In genomic region chr11:33570413-33570812, GRCm38 (mm10) we compare ENCODE assay signal across 11 mouse cellular contexts. TPM values are rescaled to one million over a fixed set of nuclear protein-coding genes. Genes with fewer than 3 reads are reported as not detected.
DNase-seq lines count a peak whose midpoint lies in the region; ATAC-seq and TF ChIP-seq lines count a peak whose summit lies in the region.
"Had no signal": no experiment of that assay in that cellular context is flagged by ENCODE, and none has a peak within 500 bp of the region (broad histone marks: within the 10 kb centered on the region; RNA-seq: fewer than 3 reads in every experiment).

No protein-coding gene starts in this region.

- H3K9ac ChIP-seq in embryonic facial prominence, embryonic 14.5 days (ENCODE audit: low read depth, low read length): no peak overlapping the region
- no peak overlapping the region for H3K9ac ChIP-seq in midbrain, postnatal 0 days (replicated peaks; ENCODE audit: low read length, poor library complexity, severe bottlenecking)
- no peak overlapping the region for H3K9ac ChIP-seq in midbrain, embryonic 16.5 days (ENCODE audit: low read depth, low read length)

- peak; percentile 32 for DNase-seq in embryonic facial prominence, embryonic 14.5 days (ENCODE audit: low spot score)
- DNase-seq in embryonic facial prominence, embryonic 10.5 days (ENCODE audit: low spot score): no peak
- DNase-seq in midbrain, postnatal 0 days (ENCODE audit: low spot score): peak; percentile 35
- peak; percentile 52 for DNase-seq in kidney, postnatal 10 days
- peak; percentile 5 for DNase-seq in retina, postnatal 7 days (ENCODE audit: low read depth, low spot score)
- DNase-seq in neural tube, embryonic 10.5 days (ENCODE audit: extremely low spot score, low spot score): no peak
- DNase-seq in midbrain, embryonic 10.5 days (ENCODE audit: low spot score): no peak

- peak; percentile 49 for TF ChIP-seq CTCF in midbrain, postnatal 0 days (IDR thresholded peaks at IDR 0.05)

- no peaks in the 10 kb centered on the region for H3K4me1 ChIP-seq in embryonic facial prominence, embryonic 14.5 days (ENCODE audit: control insufficient read depth, insufficient read depth, low read length)
- no peaks in the 10 kb centered on the region for H3K4me1 ChIP-seq in embryonic facial prominence, embryonic 10.5 days
- H3K4me1 ChIP-seq in midbrain, postnatal 0 days (ENCODE audit: insufficient read depth, low read length): no peaks in the 10 kb centered on the region
- H3K4me1 ChIP-seq in midbrain, embryonic 16.5 days (ENCODE audit: control insufficient read depth, insufficient read depth, low read length): no peaks in the 10 kb centered on the region
- H3K4me1 ChIP-seq in midbrain, embryonic 10.5 days: no peaks in the 10 kb centered on the region

- H3K27ac ChIP-seq in embryonic facial prominence, embryonic 14.5 days (replicated peaks; ENCODE audit: low read depth, low read length): no peak overlapping the region
- no peak overlapping the region for H3K27ac ChIP-seq in embryonic facial prominence, embryonic 10.5 days (replicated peaks)
- no peak overlapping the region for H3K27ac ChIP-seq in midbrain, postnatal 0 days (ENCODE audit: low read depth, low read length)
- no peak overlapping the region for H3K27ac ChIP-seq in midbrain, embryonic 16.5 days (ENCODE audit: low read length)
- H3K27ac ChIP-seq in midbrain, embryonic 10.5 days (replicated peaks): no peak overlapping the region

- no peak overlapping the region for H3K4me3 ChIP-seq in embryonic facial prominence, embryonic 14.5 days (ENCODE audit: low read depth, low read length)
- no peak overlapping the region for H3K4me3 ChIP-seq in embryonic facial prominence, embryonic 10.5 days
- no peak overlapping the region for H3K4me3 ChIP-seq in midbrain, postnatal 0 days (ENCODE audit: low read depth, low read length)
- no peak overlapping the region for H3K4me3 ChIP-seq in midbrain, embryonic 16.5 days (ENCODE audit: low read depth, low read length)
- H3K4me3 ChIP-seq in midbrain, embryonic 10.5 days: no peak overlapping the region
- H3K4me3 ChIP-seq: erythroblast, embryonic 14.5 days had no signal

- no peak for ATAC-seq in embryonic facial prominence, embryonic 14.5 days (ENCODE audit: low read depth)
- ATAC-seq in midbrain, postnatal 0 days (ENCODE audit: low FRiP score): no peak
- no peak for ATAC-seq in midbrain, embryonic 16.5 days

- no peaks in the 10 kb centered on the region for H3K9me3 ChIP-seq in embryonic facial prominence, embryonic 14.5 days (ENCODE audit: control insufficient read depth, low read length)
- H3K9me3 ChIP-seq in embryonic facial prominence, embryonic 10.5 days: no peaks in the 10 kb centered on the region
- no peaks in the 10 kb centered on the region for H3K9me3 ChIP-seq in midbrain, postnatal 0 days (ENCODE audit: low read length)
- no peaks in the 10 kb centered on the region for H3K9me3 ChIP-seq in midbrain, embryonic 16.5 days (replicated peaks; ENCODE audit: control insufficient read depth, low read length, poor library complexity, severe bottlenecking)
- no peaks in the 10 kb centered on the region for H3K9me3 ChIP-seq in midbrain, embryonic 10.5 days (replicated peaks)

- no peaks in the 10 kb centered on the region for H3K27me3 ChIP-seq in embryonic facial prominence, embryonic 14.5 days (replicated peaks; ENCODE audit: control insufficient read depth, insufficient read depth, low read length)
- H3K27me3 ChIP-seq in embryonic facial prominence, embryonic 10.5 days (replicated peaks; ENCODE audit: low read depth, poor library complexity, severe bottlenecking): no peaks in the 10 kb centered on the region
- no peaks in the 10 kb centered on the region for H3K27me3 ChIP-seq in midbrain, postnatal 0 days (ENCODE audit: insufficient read depth, low read length)
- no peaks in the 10 kb centered on the region for H3K27me3 ChIP-seq in midbrain, embryonic 16.5 days (ENCODE audit: control insufficient read depth, insufficient read depth, low read depth, low read length)
- H3K27me3 ChIP-seq in midbrain, embryonic 10.5 days (ENCODE audit: low read depth, poor library complexity, severe bottlenecking): no peaks in the 10 kb centered on the region

- no peaks in the 10 kb centered on the region for H3K36me3 ChIP-seq in embryonic facial prominence, embryonic 14.5 days (ENCODE audit: control insufficient read depth, insufficient read depth, low read length)
- H3K36me3 ChIP-seq in embryonic facial prominence, embryonic 10.5 days (replicated peaks): no peaks in the 10 kb centered on the region
- H3K36me3 ChIP-seq in midbrain, postnatal 0 days (ENCODE audit: insufficient read depth, low read length): no peaks in the 10 kb centered on the region
- H3K36me3 ChIP-seq in midbrain, embryonic 16.5 days (ENCODE audit: control insufficient read depth, insufficient read depth, low read length): no peaks in the 10 kb centered on the region
- no peaks in the 10 kb centered on the region for H3K36me3 ChIP-seq in midbrain, embryonic 10.5 days

- no peak overlapping the region for H3K4me2 ChIP-seq in embryonic facial prominence, embryonic 14.5 days (ENCODE audit: low read depth, low read length)
- H3K4me2 ChIP-seq in midbrain, postnatal 0 days (ENCODE audit: low read depth, low read length, poor library complexity, severe bottlenecking): no peak overlapping the region
- no peak overlapping the region for H3K4me2 ChIP-seq in midbrain, embryonic 16.5 days (ENCODE audit: low read length)

RNA-seq across cellular contexts. Expression of gene Gabrp, which starts 8.3 kb away (rescaled TPM):
- 1.0 and 4.1 TPM in 2 replicates for polyA plus RNA-seq in embryonic facial prominence, embryonic 14.5 days (2014; fragmentation: Nextera tagmentation; extraction: Ambion mirVana)
- 0.60 and 1.8 TPM in 2 replicates for polyA plus RNA-seq in embryonic facial prominence, embryonic 10.5 days (2016; fragmentation: Nextera tagmentation; extraction: Ambion mirVana)
- total RNA-seq in midbrain, postnatal 0 days (2014; rRNA removed): 0.16 and 0.19 TPM in 2 replicates
- polyA plus RNA-seq in midbrain, postnatal 0 days (2015; fragmentation: Nextera tagmentation; extraction: Ambion mirVana): not detected in 2 replicates
- polyA plus RNA-seq in midbrain, embryonic 16.5 days (2015; fragmentation: Nextera tagmentation; extraction: Ambion mirVana): not detected in 2 replicates
- polyA plus RNA-seq in midbrain, embryonic 10.5 days (2016; fragmentation: Nextera tagmentation; extraction: Ambion mirVana): 0.86 and 3.3 TPM in 2 replicates
- polyA plus RNA-seq: erythroblast, embryonic 14.5 days; small intestine, adult 2 months had no signal

RNA-seq across cellular contexts. Expression of gene D130052B06Rik, which starts 28.7 kb away (rescaled TPM):
- polyA plus RNA-seq in embryonic facial prominence, embryonic 14.5 days (2014; fragmentation: Nextera tagmentation; extraction: Ambion mirVana): not detected in 2 replicates
- polyA plus RNA-seq in embryonic facial prominence, embryonic 10.5 days (2016; fragmentation: Nextera tagmentation; extraction: Ambion mirVana): 0.16 TPM in 1 of 2 replicates, not detected in the other
- not detected in 2 replicates for total RNA-seq in midbrain, postnatal 0 days (2014; rRNA removed)
- not detected in 2 replicates for polyA plus RNA-seq in midbrain, postnatal 0 days (2015; fragmentation: Nextera tagmentation; extraction: Ambion mirVana)
- not detected in 2 replicates for polyA plus RNA-seq in midbrain, embryonic 16.5 days (2015; fragmentation: Nextera tagmentation; extraction: Ambion mirVana)
- 0.06 TPM in 1 of 2 replicates, not detected in the other for polyA plus RNA-seq in midbrain, embryonic 10.5 days (2016; fragmentation: Nextera tagmentation; extraction: Ambion mirVana)
- polyA plus RNA-seq: erythroblast, embryonic 14.5 days; heart, embryonic 16.5 days; small intestine, adult 2 months had no signal

RNA-seq across cellular contexts. Expression of gene Ranbp17, which starts 56.9 kb away (rescaled TPM):
- polyA plus RNA-seq in embryonic facial prominence, embryonic 14.5 days (2014; fragmentation: Nextera tagmentation; extraction: Ambion mirVana): 5.7 and 7.8 TPM in 2 replicates
- polyA plus RNA-seq in embryonic facial prominence, embryonic 10.5 days (2016; fragmentation: Nextera tagmentation; extraction: Ambion mirVana): 9.1 and 12.4 TPM in 2 replicates
- total RNA-seq in midbrain, postnatal 0 days (2014; rRNA removed): 7.8 and 9.6 TPM in 2 replicates
- 4.7 and 5.0 TPM in 2 replicates for polyA plus RNA-seq in midbrain, postnatal 0 days (2015; fragmentation: Nextera tagmentation; extraction: Ambion mirVana)
- 7.0 and 7.2 TPM in 2 replicates for polyA plus RNA-seq in midbrain, embryonic 16.5 days (2015; fragmentation: Nextera tagmentation; extraction: Ambion mirVana)
- 12.3 and 12.7 TPM in 2 replicates for polyA plus RNA-seq in midbrain, embryonic 10.5 days (2016; fragmentation: Nextera tagmentation; extraction: Ambion mirVana)

Comparison
In these comparisons a context has a peak if more than half of its experiments do, and no peak if none do; other contexts are left out.
1. DNase-seq: peak in embryonic facial prominence, embryonic 14.5 days (single experiment), midbrain, postnatal 0 days (single experiment), kidney, postnatal 10 days (single experiment) and retina, postnatal 7 days (single experiment); none in embryonic facial prominence, embryonic 10.5 days (single experiment), neural tube, embryonic 10.5 days (single experiment) and midbrain, embryonic 10.5 days (single experiment).